Mouse (Mus musculus) hindbrain, embryonic 16.5 days (tissue): ENCODE data around the gene Prr5. TPM values are rescaled to one million over a fixed set of nuclear protein-coding genes. Genes with fewer than 3 reads are reported as not detected.

Experiments used
- ATAC-seq: fragments of 200-750 bp; cut with Nextera tagmentation; 2 replicates; pipeline ENCODE4 v1.8.0; 2017; ENCODE audit warnings: moderate TSS enrichment, moderate library complexity
- H3K27ac ChIP-seq: fragments of 300-500 bp; sonication (generic); 2 replicates; pipeline ENCODE4 v1.5.1; 2014; ENCODE audit warnings: low read depth, mild to moderate bottlenecking, control low read depth, low read length, moderate library complexity
- H3K27me3 ChIP-seq: fragments of 300-500 bp; sonication (generic); replicated peaks from 2 replicates; pipeline ENCODE4 v1.6.1; 2014; ENCODE audit warnings: low read length; ENCODE audit not compliant: control insufficient read depth, insufficient read depth
- H3K36me3 ChIP-seq: fragments of 300-500 bp; sonication (generic); 2 replicates; pipeline ENCODE4 v1.6.1; 2014; ENCODE audit warnings: mild to moderate bottlenecking, low read length, moderate library complexity, mixed read lengths; ENCODE audit not compliant: control insufficient read depth, insufficient read depth
- H3K4me1 ChIP-seq: fragments of 300-500 bp; sonication (generic); 2 replicates; pipeline ENCODE4 v1.6.1; 2014; ENCODE audit warnings: low read depth, low read length; ENCODE audit not compliant: control insufficient read depth, insufficient read depth
- H3K4me2 ChIP-seq: fragments of 300-500 bp; sonication (generic); 2 replicates; pipeline ENCODE4 v1.6.1; 2014; ENCODE audit warnings: mild to moderate bottlenecking, low read length, control low read depth, moderate library complexity
- H3K4me3 ChIP-seq: fragments of 300-500 bp; sonication (generic); 2 replicates; pipeline ENCODE4 v1.5.1; 2014; ENCODE audit warnings: mild to moderate bottlenecking, low read length, control low read depth, moderate library complexity
- H3K9ac ChIP-seq: fragments of 300-500 bp; sonication (generic); 2 replicates; pipeline ENCODE4 v1.6.1; 2014; ENCODE audit warnings: low read depth, mild to moderate bottlenecking, control low read depth, low read length, moderate library complexity
- H3K9me3 ChIP-seq: fragments of 300-500 bp; sonication (generic); 2 replicates; pipeline ENCODE4 v1.6.1; 2014; ENCODE audit warnings: mild to moderate bottlenecking, low read length, moderate library complexity; ENCODE audit not compliant: control insufficient read depth
- WGBS: fragments of 180-500 bp; shearing (Covaris S2); extraction: QIAGEN DNeasy Blood & Tissue Kit; methylation state at CpG from one replicate; pipeline ENCODE4 v1.1.7; 2014; 5-methylcytosine and 5-hydroxymethylcytosine counted together
- polyA plus RNA-seq: library from polyadenylated mRNA; unstranded; fragments of >200 nt; fragmentation: Nextera tagmentation; extraction: Ambion mirVana; gene quantifications from 2 replicates; pipeline ENCODE4 v1.2.1, GENCODE M21; 2015

Gene Prr5
- polyA plus RNA-seq, 1 experiment from 2014 or later: 30.5 TPM

DNA sequence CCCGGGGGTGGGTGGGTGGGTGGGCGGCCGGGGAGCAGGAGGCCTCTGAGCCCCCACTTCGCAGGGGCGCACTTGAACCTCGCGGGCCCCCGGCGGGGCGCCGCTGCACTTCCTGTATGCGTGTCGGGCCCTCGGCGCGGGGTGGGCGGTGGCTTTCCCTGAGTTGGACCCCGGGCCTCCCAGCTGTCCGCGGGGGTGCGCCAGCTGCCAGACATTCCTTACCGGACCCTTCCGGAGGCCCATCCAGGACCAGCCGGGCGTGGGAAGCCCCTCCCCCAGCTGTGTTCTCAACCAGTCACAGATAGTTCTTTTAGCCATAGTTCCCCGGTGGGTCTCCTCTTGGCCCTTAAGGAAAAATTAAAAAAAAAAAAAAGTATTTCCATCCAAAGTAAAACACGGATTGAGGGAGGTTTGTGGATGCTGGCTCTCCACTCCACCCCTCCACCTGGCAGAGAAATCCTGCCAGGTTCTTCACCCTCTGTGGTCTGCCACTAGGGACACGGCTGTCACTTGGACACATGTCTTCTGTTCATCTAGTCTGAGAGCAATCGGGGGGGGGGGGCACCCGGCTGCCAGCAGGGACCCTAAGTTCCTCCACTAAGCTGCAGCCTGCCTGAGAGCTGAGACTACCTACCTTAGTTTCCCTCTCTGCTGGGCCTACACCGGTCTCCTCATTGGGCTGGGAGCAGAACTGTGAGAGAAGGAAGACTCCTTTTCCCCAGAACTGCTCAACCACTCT lies 12.2 kb downstream of the Prr5 start:
- H3K9ac ChIP-seq: peak overlapping the region; percentile 67
- no peaks in the 10 kb centered on the region for H3K9me3 ChIP-seq
- H3K4me1 ChIP-seq: peaks cover 16% of the 10 kb centered on the region
- 3% methylated on average over 27 of the region's 31 CpGs for WGBS
- peak overlapping the region; percentile 56 for H3K4me3 ChIP-seq
- no peak overlapping the region for H3K27ac ChIP-seq
- H3K27me3 ChIP-seq: peaks cover 8% of the 10 kb centered on the region
- H3K36me3 ChIP-seq: no peaks in the 10 kb centered on the region
- peak overlapping the region; percentile 96 for H3K4me2 ChIP-seq
- ATAC-seq: 0 out of 2 replicates have a peak, but pooled peaks have one; percentile 29

DNA sequence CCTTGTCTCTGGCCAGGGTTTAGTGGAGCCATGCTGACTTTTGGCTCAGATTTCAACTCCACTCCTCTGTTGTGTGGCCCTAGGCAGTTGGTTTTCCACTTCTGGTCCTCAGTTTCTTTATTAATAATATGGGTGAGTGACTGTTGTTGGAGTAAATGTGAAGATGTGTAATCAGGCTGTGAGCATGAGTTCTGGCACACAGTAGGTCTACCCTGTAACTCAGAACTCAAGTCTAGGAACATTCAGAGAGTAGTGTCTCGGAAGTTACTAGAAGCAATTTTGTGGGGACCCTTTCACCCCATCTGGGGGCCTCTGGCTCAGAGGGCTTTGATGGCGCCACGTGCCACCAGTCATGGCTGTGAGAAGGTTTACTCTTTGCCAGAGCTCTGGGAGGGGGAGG lies 12.8 kb downstream of the Prr5 start:
- no peak for ATAC-seq
- H3K4me2 ChIP-seq: peak overlapping the region; percentile 96
- H3K9me3 ChIP-seq: no peaks in the 10 kb centered on the region
- H3K27ac ChIP-seq: no peak overlapping the region
- WGBS: 82% methylated on average over 3 of the region's 3 CpGs
- peaks cover 8% of the 10 kb centered on the region for H3K27me3 ChIP-seq
- peaks cover 16% of the 10 kb centered on the region for H3K4me1 ChIP-seq
- H3K4me3 ChIP-seq: no peak overlapping the region
- H3K36me3 ChIP-seq: no peaks in the 10 kb centered on the region
- H3K9ac ChIP-seq: no peak overlapping the region

DNA sequence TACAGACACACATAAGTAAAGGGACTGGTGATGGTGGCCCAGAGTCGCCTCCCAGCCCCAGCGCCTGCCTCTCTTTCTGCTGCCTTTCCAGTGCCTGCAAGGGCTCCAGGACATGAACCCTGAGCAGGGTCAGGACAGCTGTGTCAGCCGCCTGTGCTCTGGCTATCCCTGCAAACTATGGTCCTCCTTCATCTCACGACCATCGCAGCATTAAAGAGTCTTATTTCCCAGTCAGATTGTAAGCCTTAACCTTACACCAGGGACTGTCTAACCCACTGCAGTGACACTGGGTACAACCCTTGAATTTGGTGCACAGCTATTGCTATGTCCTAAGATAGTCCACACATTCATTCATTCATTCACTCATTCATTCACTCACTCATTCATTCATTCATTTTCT lies 13.4 kb downstream of the Prr5 start:
- Histone ChIP-seq H3K36me3 (no peaks in the 10 kb centered on the region), H3K9ac (no peak overlapping the region), H3K27me3 (peaks cover 8% of the 10 kb centered on the region), H3K9me3 (no peaks in the 10 kb centered on the region), H3K4me3 (no peak overlapping the region), H3K4me2 (no peak overlapping the region), H3K4me1 (peaks cover 16% of the 10 kb centered on the region), H3K27ac (no peak overlapping the region)
- 83% methylated on average over 5 of the region's 5 CpGs for WGBS
- no peak for ATAC-seq

- no peak overlapping the region for H3K9ac ChIP-seq
- ATAC-seq: no peak
- H3K4me2 ChIP-seq: no peak overlapping the region
- H3K4me1 ChIP-seq: peaks cover 16% of the 10 kb centered on the region
- H3K27me3 ChIP-seq: peaks cover 8% of the 10 kb centered on the region
- no peak overlapping the region for H3K4me3 ChIP-seq
- 0 out of 2 replicates have a peak, but pooled peaks cover 8% of the 10 kb centered on the region for H3K36me3 ChIP-seq
- no peak overlapping the region for H3K27ac ChIP-seq
- 73% methylated on average over 5 of the region's 5 CpGs for WGBS
- H3K9me3 ChIP-seq: no peaks in the 10 kb centered on the region
These were observed 15.1 kb downstream of the Prr5 start for GRCm38 (mm10) chr15:84684520-84684919.

DNA sequence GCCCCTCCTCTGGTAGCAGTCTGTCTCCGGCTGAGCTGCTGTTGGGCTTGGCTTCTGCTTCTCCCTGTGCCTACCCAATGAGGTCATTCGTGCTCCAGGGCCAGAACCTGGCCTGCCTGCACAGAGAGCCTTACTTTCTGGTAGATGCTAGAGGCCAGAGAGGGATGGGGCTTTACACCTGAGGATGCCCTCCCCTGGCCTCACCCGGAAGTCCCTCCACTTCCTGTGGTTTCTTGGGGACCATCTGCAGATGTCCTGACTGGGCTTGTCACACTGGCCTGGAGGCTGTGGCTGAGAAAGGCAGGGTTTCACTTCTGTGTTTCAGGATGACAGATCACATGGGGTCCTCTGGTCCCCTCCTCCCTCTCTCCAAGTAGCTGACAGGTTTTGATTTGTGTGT lies 16.0 kb downstream of the Prr5 start:
- Histone ChIP-seq H3K4me1 (peaks cover 14% of the 10 kb centered on the region), H3K36me3 (peaks cover 17% of the 10 kb centered on the region), H3K4me2 (no peak overlapping the region), H3K27ac (no peak overlapping the region), H3K27me3 (peaks cover 1% of the 10 kb centered on the region), H3K4me3 (no peak overlapping the region), H3K9ac (no peak overlapping the region), H3K9me3 (no peaks in the 10 kb centered on the region)
- ATAC-seq: no peak
- WGBS: 73% methylated on average over 3 of the region's 3 CpGs

DNA sequence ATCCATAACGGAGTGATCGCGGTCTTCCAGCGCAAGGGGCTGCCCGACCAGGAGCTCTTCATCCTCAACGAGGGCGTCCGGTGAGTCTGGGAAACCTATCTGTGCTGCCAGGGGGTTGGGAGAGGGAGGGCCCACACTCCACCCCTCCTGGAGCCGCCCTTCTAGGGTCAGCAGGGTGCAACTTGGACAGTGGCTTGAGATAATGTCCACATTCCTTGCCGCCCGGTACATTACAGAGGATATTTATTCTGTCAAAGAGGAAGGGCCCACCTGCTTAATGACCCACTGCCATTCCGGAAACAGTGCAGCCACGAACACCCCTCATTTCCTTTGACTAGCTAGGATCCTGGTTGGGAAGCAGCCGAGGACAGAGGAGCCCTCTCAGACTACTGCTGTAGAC lies 18.5 kb downstream of the Prr5 start:
- Histone ChIP-seq H3K27me3 (no peaks in the 10 kb centered on the region), H3K27ac (no peak overlapping the region), H3K36me3 (peaks cover 26% of the 10 kb centered on the region), H3K9ac (no peak overlapping the region), H3K4me1 (no peaks in the 10 kb centered on the region), H3K9me3 (no peaks in the 10 kb centered on the region), H3K4me3 (no peak overlapping the region), H3K4me2 (no peak overlapping the region)
- WGBS: 88% methylated on average over 14 of the region's 14 CpGs
- ATAC-seq: no peak

- no peaks in the 10 kb centered on the region for H3K4me1 ChIP-seq
- H3K27me3 ChIP-seq: no peaks in the 10 kb centered on the region
- H3K4me3 ChIP-seq: no peak overlapping the region
- H3K9me3 ChIP-seq: no peaks in the 10 kb centered on the region
- ATAC-seq: no peak
- no peak overlapping the region for H3K27ac ChIP-seq
- H3K36me3 ChIP-seq: peaks cover 35% of the 10 kb centered on the region
- no peak overlapping the region for H3K4me2 ChIP-seq
- H3K9ac ChIP-seq: no peak overlapping the region
- 75% methylated on average over 6 of the region's 6 CpGs for whole genome bisulfite sequencing
These were observed 19.9 kb downstream of the Prr5 start for GRCm38 (mm10) chr15:84689356-84689755.

- no peak for ATAC-seq
- 92% methylated on average over 6 of the region's 6 CpGs for WGBS
- no peak overlapping the region for H3K9ac ChIP-seq
- no peaks in the 10 kb centered on the region for H3K27me3 ChIP-seq
- H3K4me3 ChIP-seq: no peak overlapping the region
- no peaks in the 10 kb centered on the region for H3K4me1 ChIP-seq
- no peak overlapping the region for H3K27ac ChIP-seq
- H3K4me2 ChIP-seq: no peak overlapping the region
- H3K9me3 ChIP-seq: no peaks in the 10 kb centered on the region
- peaks cover 35% of the 10 kb centered on the region for H3K36me3 ChIP-seq
These were observed 22.1 kb downstream of the Prr5 start for GRCm38 (mm10) chr15:84691513-84691912.

DNA sequence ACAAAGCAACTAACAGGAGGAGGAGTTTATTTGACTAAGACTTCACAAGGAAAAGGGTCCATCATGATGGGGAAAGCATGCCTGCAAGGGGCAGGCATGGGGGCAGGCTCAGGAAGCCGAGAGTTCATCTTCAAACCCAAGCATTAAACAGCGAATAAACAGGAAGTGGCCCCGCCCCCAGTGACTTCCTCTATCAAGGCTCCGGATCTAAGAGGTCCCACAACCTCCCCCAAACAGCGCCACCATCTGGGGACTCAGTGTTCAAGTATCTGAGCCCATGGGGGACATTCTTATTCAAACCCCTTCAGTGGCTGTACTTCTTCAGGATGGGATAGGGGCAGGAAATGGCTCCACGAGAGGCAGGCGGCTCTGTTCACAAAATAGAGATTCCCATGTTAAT lies 23.2 kb downstream of the Prr5 start:
- no peak overlapping the region for H3K27ac ChIP-seq
- peaks cover 35% of the 10 kb centered on the region for H3K36me3 ChIP-seq
- H3K27me3 ChIP-seq: no peaks in the 10 kb centered on the region
- H3K9me3 ChIP-seq: no peaks in the 10 kb centered on the region
- WGBS: 87% methylated on average over 7 of the region's 7 CpGs
- H3K4me1 ChIP-seq: no peaks in the 10 kb centered on the region; the same call in 1 of the 2 replicates
- H3K4me3 ChIP-seq: no peak overlapping the region
- no peak overlapping the region for H3K9ac ChIP-seq
- no peak for ATAC-seq
- no peak overlapping the region for H3K4me2 ChIP-seq
